Mouse (Mus musculus) spleen, postnatal 36 days (tissue): ENCODE measurements around the gene Il1r1.
"Not testable (repeated sequence)": the region's sequence is repeated elsewhere in the genome, so short reads cannot be mapped to it uniquely, and the experiment has no call there.

ENCODE experiments used
- DNase-seq, 2 experiments: peaks; one replicate each; pipeline ENCODE4 v3.0.0; 2022; ENCODE audit warnings: low spot score in 2 of 2, mixed read lengths in 1 of 2

Gene Il1r1

GRCm38 (mm10) chr1:40271052-40271451 lies 46.2 kb downstream of the Il1r1 start:
- DNase-seq: no peak

GRCm38 (mm10) chr1:40271486-40272055 lies 46.7 kb downstream of the Il1r1 start:
- no peak for DNase-seq

GRCm38 (mm10) chr1:40272204-40272603 lies 47.3 kb downstream of the Il1r1 start:
- DNase-seq: no peak

- no peak for DNase-seq
These were observed 48.6 kb downstream of the Il1r1 start for GRCm38 (mm10) chr1:40273491-40273890.

GRCm38 (mm10) chr1:40275285-40276013 lies 50.6 kb downstream of the Il1r1 start:
- DNase-seq: no peak

- no peak for DNase-seq
These were observed 53.1 kb downstream of the Il1r1 start for GRCm38 (mm10) chr1:40277944-40278343.

GRCm38 (mm10) chr1:40278720-40279119 lies 53.8 kb downstream of the Il1r1 start:
- no peak for DNase-seq

GRCm38 (mm10) chr1:40279182-40279743 lies 54.4 kb downstream of the Il1r1 start:
- no peak for DNase-seq

GRCm38 (mm10) chr1:40281950-40282349 lies 57.1 kb downstream of the Il1r1 start:
- DNase-seq: no peak

- no peak for DNase-seq
These were observed 57.5 kb downstream of the Il1r1 start for GRCm38 (mm10) chr1:40282394-40282793.

- no peak for DNase-seq
These were observed 59.1 kb downstream of the Il1r1 start for GRCm38 (mm10) chr1:40283995-40284394.

GRCm38 (mm10) chr1:40290489-40291255 lies 65.8 kb downstream of the Il1r1 start:
- DNase-seq: no peak

GRCm38 (mm10) chr1:40292231-40292630 lies 67.4 kb downstream of the Il1r1 start:
- DNase-seq: no peak

GRCm38 (mm10) chr1:40293891-40294290 lies 69.0 kb downstream of the Il1r1 start:
- DNase-seq: no peak

- DNase-seq: no peak
These were observed 69.9 kb downstream of the Il1r1 start for GRCm38 (mm10) chr1:40294824-40295223.

- no peak for DNase-seq
These were observed 73.2 kb downstream of the Il1r1 start for GRCm38 (mm10) chr1:40298053-40298452.

- DNase-seq: no peak
These were observed 78.4 kb downstream of the Il1r1 start for GRCm38 (mm10) chr1:40303179-40303866.

- DNase-seq: not testable (repeated sequence)
These were observed 79.4 kb downstream of the Il1r1 start for GRCm38 (mm10) chr1:40304321-40304720.

GRCm38 (mm10) chr1:40306111-40306510 lies 81.2 kb downstream of the Il1r1 start:
- no peak for DNase-seq

- no peak for DNase-seq
These were observed 86.2 kb downstream of the Il1r1 start for GRCm38 (mm10) chr1:40311123-40311522.

GRCm38 (mm10) chr1:40311625-40312024 lies 86.7 kb downstream of the Il1r1 start:
- no peak for DNase-seq

- no peak for DNase-seq
These were observed 89.1 kb downstream of the Il1r1 start for GRCm38 (mm10) chr1:40314016-40314415.
